Mouse (Mus musculus): ENCODE results near the gene Ifna4.
"Not testable (repeated sequence)": the region's sequence is repeated elsewhere in the genome, so short reads cannot be mapped to it uniquely, and the experiment has no call there.

Ifna4 gene

DNA sequence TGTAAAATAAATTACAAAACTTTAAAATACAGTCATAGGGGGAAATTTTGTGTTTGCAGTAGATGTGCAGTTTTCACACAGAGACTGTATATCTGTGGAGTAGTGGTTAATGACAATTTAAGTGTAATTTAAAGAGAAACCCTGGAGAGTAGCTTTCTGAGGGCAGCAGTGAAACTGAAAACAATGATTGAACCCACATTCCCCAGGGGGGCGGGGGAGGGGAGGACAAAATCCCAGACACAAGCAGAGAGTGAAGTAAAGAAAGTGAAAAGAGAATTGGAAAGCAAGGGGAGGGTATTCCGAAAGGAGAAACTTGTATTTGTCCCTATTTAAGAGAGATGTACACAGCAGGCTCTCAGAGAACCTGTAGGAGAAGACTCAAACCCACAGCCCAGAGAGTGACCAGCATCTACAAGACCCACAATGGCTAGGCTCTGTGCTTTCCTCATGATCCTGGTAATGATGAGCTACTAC lies at the start of gene Ifna4:
Gene Ifna4 (plus strand): TSS at position 424 of the 474 bp plus-strand sequence.
- no peak for DNase-seq (ENCODE audit: low spot score)

DNA sequence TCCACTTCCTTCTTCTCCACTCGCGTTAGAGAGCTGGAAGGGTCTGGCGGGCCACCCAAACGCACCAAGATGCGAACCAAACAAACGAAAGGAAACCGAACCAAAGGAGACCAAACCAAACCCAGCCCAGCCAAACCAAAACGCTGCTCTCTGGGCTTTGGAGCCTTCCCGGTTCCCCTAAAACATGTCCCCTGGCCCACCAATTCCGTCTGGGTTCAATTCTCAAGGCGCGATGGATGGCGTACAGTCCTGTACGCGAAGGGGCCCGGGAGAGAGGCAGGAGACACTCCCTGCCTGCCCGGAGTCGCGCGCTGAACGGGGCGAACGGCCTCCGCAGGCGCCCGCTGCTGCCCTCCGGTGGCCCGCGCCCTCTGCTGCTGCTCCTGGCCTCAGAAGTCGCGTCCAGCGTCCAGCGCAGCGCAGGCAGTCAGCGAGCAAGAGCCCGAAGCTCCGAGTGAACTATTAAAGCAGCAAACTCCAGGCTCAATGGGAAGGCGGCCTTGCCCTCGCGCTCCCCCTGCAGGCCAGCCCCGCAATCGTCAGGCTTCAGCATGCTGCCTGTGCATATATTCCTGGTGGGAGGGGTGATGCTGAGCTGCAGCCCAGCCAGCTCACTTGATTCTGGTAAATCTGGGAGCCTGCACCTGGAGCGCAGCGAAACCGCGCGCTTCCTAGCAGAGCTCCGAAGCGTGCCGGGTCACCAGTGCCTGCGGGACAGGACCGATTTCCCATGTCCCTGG lies 47.6 kb upstream of the Ifna4 start, which contains the start of gene Gm13275:
Gene Gm13275 (plus strand): TSS at position 552 of the 740 bp plus-strand sequence.
- DNase-seq (ENCODE audit: low spot score) = not testable (repeated sequence)

DNA sequence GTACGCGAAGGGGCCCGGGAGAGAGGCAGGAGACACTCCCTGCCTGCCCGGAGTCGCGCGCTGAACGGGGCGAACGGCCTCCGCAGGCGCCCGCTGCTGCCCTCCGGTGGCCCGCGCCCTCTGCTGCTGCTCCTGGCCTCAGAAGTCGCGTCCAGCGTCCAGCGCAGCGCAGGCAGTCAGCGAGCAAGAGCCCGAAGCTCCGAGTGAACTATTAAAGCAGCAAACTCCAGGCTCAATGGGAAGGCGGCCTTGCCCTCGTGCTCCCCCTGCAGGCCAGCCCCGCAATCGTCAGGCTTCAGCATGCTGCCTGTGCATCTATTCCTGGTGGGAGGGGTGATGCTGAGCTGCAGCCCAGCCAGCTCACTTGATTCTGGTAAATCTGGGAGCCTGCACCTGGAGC lies 44.6 kb upstream of the Ifna4 start, which contains the start of gene Gm13279:
Gene Gm13279 (plus strand): TSS at position 301 of the 400 bp plus-strand sequence.
- DNase-seq (ENCODE audit: low spot score) = not testable (repeated sequence)

DNA sequence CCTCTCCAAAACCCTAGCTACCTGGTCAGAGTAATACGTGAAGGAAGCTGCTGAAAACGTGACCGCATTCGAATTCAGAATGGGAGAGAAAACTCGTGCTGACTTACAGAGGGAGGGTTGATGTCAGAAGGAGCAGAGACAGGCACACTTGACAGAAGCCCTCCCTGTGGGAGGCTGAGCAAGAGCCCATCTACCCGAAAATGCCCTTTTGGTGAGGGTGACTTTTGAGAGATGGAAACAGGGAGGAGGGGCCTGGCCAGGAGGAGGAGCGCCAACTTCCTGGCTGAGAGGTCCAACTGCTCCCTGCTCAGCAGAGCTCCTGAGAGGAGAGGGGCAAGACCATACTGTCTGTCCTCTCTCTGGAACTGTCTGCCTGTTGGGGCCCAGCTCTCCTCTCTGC lies 42.3 kb upstream of the Ifna4 start, which contains the start of gene Gm13285:
Gene Gm13285 (plus strand): TSS at position 301 of the 400 bp plus-strand sequence.
- not testable (repeated sequence) for DNase-seq (ENCODE audit: low spot score)

DNA sequence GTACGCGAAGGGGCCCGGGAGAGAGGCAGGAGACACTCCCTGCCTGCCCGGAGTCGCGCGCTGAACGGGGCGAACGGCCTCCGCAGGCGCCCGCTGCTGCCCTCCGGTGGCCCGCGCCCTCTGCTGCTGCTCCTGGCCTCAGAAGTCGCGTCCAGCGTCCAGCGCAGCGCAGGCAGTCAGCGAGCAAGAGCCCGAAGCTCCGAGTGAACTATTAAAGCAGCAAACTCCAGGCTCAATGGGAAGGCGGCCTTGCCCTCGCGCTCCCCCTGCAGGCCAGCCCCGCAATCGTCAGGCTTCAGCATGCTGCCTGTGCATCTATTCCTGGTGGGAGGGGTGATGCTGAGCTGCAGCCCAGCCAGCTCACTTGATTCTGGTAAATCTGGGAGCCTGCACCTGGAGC lies 38.7 kb upstream of the Ifna4 start, which contains the start of gene Gm13287:
Gene Gm13287 (plus strand): TSS at position 301 of the 400 bp plus-strand sequence.
- not testable (repeated sequence) for DNase-seq (ENCODE audit: low spot score)

DNA sequence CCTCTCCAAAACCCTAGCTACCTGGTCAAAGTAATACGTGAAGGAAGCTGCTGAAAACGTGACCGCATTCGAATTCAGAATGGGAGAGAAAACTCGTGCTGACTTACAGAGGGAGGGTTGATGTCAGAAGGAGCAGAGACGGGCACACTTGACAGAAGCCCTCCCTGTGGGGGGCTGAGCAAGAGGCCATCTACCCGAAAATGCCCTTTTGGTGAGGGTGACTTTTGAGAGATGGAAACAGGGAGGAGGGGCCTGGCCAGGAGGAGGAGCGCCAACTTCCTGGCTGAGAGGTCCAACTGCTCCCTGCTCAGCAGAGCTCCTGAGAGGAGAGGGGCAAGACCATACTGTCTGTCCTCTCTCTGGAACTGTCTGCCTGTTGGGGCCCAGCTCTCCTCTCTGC lies 36.4 kb upstream of the Ifna4 start, which contains the start of gene Gm13288:
Gene Gm13288 (plus strand): TSS at position 301 of the 400 bp plus-strand sequence.
- DNase-seq (ENCODE audit: low spot score) = not testable (repeated sequence)

GRCm38 (mm10) chr4:88805761-88806160 lies 35.9 kb upstream of the Ifna4 start:
- DNase-seq (ENCODE audit: low spot score) = not testable (repeated sequence)

DNA sequence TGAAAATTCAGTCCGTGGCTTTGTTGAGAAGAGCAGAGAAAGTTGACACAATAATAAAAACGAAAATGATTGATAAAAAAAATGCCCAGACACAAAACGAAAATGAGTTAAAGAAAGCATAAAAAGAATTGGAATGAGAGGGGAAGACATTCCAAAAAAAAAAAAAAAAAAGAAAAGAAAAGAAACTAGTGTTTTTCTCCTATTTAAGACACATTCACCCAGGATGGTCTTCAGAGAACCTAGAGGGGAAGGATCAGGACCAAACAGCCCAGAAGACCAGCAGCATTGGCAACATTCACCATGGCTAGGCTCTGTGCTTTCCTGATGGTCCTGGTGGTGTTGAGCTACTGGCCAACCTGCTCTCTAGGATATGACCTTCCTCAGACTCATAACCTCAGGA lies 25.7 kb upstream of the Ifna4 start, which contains the start of gene Ifna7:
Gene Ifna7 (plus strand): TSS at position 301 of the 400 bp plus-strand sequence.
- DNase-seq (ENCODE audit: low spot score) = no peak

DNA sequence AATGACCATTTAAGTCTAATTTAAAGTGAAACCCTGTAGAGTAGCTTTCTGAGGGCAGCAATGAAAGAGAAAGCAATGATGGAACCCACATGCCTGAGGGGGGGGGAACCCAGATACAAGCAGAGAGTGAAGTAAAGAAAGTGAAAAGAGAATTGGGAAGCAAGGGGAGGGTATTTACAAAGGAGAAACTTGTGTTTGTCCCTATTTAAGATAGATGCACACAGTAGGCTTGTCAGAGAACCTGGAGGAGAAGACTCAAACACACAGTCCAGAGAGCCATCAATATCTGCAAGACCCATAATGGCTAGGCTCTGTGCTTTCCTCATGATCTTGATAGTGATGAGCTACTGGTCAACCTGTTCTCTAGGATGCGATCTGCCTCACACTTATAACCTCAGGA lies 22.0 kb upstream of the Ifna4 start, which contains the start of gene Ifna11:
Gene Ifna11 (plus strand): TSS at position 301 of the 400 bp plus-strand sequence.
- no peak for DNase-seq (ENCODE audit: low spot score)

DNA sequence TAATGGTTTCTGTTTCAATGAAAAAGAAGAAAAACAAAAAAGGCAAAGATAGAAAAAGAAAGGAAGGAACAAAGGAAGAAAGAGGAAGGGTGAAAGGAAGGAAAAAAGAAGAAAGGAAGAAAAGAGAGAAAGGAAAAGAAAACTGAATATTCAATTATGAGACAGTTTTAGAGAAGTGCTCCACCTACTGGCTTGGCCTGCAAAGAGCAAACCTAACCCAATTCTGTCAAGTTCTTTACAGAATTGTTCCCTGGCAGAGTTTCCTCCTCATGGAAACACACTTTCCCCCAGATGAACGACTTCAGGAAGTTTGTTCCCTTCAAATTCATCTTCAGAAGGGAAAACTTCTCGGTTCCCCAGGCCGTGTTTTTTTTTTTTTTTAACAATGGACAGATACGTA lies 18.7 kb upstream of the Ifna4 start:
- DNase-seq (ENCODE audit: low spot score) = peak; percentile 10

GRCm38 (mm10) chr4:88827116-88827515 lies 14.5 kb upstream of the Ifna4 start, which contains the start of gene Ifna6:
TSS of gene Ifna6 (plus strand) at chr4:88827416.
- DNase-seq (ENCODE audit: low spot score) = not testable (repeated sequence)

DNA sequence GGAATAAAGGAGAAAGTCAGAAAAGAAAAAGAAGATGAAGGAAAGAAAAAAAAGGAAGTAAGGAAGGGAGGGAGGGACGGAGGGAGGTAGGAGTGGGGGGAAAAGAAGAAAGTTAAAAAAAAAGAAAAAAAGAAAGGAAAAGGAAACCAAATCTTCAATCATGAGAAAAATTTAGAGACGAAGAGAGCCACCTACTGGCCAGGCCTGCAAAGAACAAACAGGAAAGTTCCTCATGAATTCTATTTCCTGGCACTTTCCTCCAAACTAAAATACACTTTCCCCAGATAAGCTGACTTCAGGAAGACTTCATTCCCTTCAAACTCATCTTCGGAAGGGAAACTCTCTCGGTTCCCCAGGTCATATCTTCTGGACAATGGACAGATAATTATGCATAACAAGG lies 11.1 kb upstream of the Ifna4 start:
- no peak for DNase-seq (ENCODE audit: low spot score)

GRCm38 (mm10) chr4:88835225-88835624 lies 6.4 kb upstream of the Ifna4 start, which contains the start of gene Ifna5:
TSS of gene Ifna5 (plus strand) at chr4:88835525.
- DNase-seq (ENCODE audit: low spot score) = not testable (repeated sequence)

DNA sequence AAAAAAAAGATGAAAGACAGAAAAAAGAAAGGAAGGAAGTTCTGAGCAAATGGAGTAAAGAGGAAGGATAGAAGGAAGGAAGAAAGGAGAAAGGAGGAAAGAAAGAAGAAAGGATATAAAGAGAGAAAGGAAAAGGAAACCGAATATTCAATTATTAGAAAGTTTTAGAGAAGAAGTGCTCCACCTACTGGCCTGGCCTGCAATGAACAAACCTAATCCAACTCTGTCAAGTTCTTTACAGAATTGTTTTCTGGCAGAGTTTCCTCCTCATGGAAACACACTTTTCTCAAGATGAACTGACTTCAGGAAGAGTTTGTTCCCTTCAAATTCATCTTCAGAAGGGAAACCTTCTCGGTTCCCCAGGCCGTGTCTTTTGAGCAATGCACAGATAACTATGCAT lies 2.8 kb upstream of the Ifna4 start:
- DNase-seq (ENCODE audit: low spot score) = no peak

GRCm38 (mm10) chr4:88840058-88840457 lies 1.6 kb upstream of the Ifna4 start:
- DNase-seq (ENCODE audit: low spot score) = no peak

- no peak for DNase-seq (ENCODE audit: low spot score)
These were observed 3.7 kb downstream of the Ifna4 start for GRCm38 (mm10) chr4:88845334-88845733.

GRCm38 (mm10) chr4:88849698-88850097 lies 8.0 kb downstream of the Ifna4 start, which contains the start of gene Ifna1:
TSS of gene Ifna1 (plus strand) at chr4:88850087.
- no peak for DNase-seq (ENCODE audit: low spot score)

DNA sequence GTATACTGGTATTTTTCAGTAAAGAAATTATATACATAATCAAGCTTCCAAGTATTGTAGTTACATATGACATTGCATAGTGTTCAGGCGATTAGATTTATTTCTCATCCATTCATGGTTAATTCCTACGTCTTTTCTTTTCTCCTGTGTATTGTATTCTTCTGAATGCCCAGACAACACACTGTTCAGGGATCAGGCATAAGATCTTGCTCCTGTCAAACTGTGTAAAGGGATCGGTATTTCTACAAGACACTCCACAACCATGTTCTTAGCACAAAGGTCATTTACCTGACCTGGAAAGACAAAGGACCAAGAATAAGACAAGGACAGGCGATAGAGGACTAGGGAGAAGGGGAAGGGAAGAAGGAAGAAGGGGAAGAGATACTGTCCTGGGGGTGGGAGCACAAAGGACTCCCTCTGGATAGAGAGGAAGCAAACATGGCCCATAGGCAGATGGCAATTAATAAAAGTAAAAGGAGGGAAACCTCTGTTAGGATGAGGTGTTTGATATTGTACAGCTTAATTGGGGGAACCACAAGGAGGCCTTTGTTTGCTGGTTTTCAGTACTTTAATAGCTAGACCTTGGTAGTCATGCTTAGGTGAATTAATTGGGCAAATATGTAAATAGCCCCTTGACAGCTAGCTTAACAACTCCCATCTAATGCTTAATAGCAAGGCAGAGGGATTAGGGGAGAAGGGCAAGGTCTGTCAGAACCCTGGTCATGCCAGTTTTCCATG lies 9.5 kb downstream of the Ifna4 start:
- no peak for DNase-seq (ENCODE audit: low spot score)

GRCm38 (mm10) chr4:88859214-88859613 lies 17.6 kb downstream of the Ifna4 start:
- DNase-seq (ENCODE audit: low spot score) = no peak

- no peak for DNase-seq (ENCODE audit: low spot score)
These were observed 21.6 kb downstream of the Ifna4 start for GRCm38 (mm10) chr4:88863309-88863708.

DNA sequence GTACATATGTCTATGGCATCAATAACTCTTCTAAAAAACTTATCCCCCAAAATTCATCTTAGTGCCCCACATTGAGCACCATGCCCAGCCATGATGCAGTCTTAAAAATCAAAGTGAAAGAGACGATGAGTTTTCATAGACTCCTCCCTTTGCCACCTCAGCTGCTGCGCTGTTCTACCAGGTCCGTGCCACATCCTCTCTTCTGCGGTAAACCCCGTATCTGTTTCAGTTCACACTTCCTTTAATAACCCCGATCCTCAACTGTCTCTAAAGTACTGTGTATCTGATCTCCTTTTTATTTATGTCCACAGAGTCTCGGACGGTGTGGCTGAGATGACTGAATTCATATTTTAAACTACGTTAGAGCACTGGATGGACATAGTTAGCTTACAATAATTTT lies 22.9 kb downstream of the Ifna4 start:
- DNase-seq (ENCODE audit: low spot score) = no peak

- no peak for DNase-seq (ENCODE audit: low spot score)
These were observed 23.4 kb downstream of the Ifna4 start for GRCm38 (mm10) chr4:88865011-88865569.
